Mouse (Mus musculus): ENCODE results near the gene Tbcel. TPM values are rescaled to one million over a fixed set of nuclear protein-coding genes. Genes with fewer than 3 reads are reported as not detected.

Gene Tbcel
- polyA plus RNA-seq, 1 experiment from 2014 or later, result 3.8 TPM

DNA sequence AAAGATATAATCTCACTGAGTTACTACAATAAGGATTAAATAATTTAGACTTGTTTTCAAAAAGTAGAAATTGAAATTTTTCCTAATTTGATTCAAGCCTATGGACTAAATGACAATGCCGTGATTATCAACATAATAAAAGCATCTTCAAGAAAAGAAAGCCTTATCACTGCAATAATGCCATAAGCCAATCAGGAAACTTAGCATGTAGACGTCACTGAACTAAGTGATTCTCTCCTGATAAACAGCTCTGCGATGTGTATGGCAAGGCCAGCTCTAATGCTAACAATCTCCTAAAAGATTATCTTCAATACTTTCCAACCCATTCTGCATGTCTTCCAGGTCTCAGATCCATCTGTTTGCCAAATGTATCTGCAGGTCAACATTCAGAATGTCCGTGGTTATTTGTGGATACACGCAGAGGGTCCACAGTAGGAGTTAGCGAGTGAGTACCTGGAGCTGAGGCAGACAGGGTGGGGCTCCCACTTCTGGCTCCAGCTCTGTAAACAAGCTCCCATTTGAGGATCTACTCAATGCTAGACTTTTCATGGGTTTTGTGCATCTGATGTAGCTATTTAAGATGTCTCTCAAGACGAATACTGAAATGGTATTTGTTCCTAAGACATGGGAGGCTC lies 44.9 kb downstream of the Tbcel start:
- H3K27ac ChIP-seq, result no peak overlapping the region
- no peak overlapping the region for H3K4me3 ChIP-seq
- H3K4me1 ChIP-seq, result peaks cover 18% of the 10 kb centered on the region
- H3K27me3 ChIP-seq, result no peaks in the 10 kb centered on the region
- ATAC-seq (ENCODE audit: insufficient number of reproducible peaks, low FRiP score, low TSS enrichment, low read depth), result no peak
- H3K9ac ChIP-seq, result no peak overlapping the region
- no peaks in the 10 kb centered on the region for H3K9me3 ChIP-seq
- WGBS, result 83% methylated on average over 7 of the region's 7 CpGs
- 0 out of 2 replicates have a peak, but pooled peaks cover 3% of the 10 kb centered on the region for H3K36me3 ChIP-seq
- H3K4me2 ChIP-seq, result no peak overlapping the region

GRCm38 (mm10) chr9:42461390-42462108 lies 46.1 kb downstream of the Tbcel start:
- Histone ChIP-seq H3K9ac (no peak overlapping the region), H3K9me3 (no peaks in the 10 kb centered on the region), H3K36me3 (0 out of 2 replicates have a peak, but pooled peaks cover 3% of the 10 kb centered on the region), H3K27me3 (no peaks in the 10 kb centered on the region), H3K4me3 (no peak overlapping the region), H3K4me2 (no peak overlapping the region), H3K4me1 (peaks cover 22% of the 10 kb centered on the region), H3K27ac (no peak overlapping the region)
- no peak for ATAC-seq (ENCODE audit: insufficient number of reproducible peaks, low FRiP score, low TSS enrichment, low read depth)
- 59% methylated on average over 11 of the region's 11 CpGs for WGBS

DNA sequence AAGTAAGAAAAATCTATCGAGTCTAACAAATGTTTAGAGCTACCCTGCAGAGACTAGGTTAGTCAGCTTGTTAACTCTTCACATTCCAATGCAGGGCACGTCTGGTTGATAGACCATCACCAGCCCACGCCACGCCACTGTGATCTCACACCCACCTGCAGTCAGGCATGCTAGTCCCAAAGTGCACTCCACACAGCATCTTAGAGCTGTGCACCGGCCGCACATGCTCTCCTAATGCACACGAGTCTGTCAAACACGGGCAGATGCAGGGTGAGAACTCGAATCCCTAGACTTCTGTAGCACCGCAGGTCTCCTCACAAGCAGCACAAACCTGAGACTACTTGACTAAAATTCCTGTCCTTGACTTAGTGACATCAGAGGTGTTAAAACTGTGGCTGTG lies 47.3 kb downstream of the Tbcel start:
- peaks cover 17% of the 10 kb centered on the region for H3K4me1 ChIP-seq
- H3K4me3 ChIP-seq, result no peak overlapping the region
- 84% methylated on average over 10 of the region's 10 CpGs for WGBS
- no peaks in the 10 kb centered on the region for H3K9me3 ChIP-seq
- ATAC-seq (ENCODE audit: insufficient number of reproducible peaks, low FRiP score, low TSS enrichment, low read depth), result no peak
- H3K27me3 ChIP-seq, result no peaks in the 10 kb centered on the region
- H3K27ac ChIP-seq, result no peak overlapping the region
- no peak overlapping the region for H3K4me2 ChIP-seq
- H3K9ac ChIP-seq, result no peak overlapping the region
- 0 out of 2 replicates have a peak, but pooled peaks cover 3% of the 10 kb centered on the region for H3K36me3 ChIP-seq

- H3K4me2 ChIP-seq, result no peak overlapping the region
- no peaks in the 10 kb centered on the region for H3K9me3 ChIP-seq
- H3K4me3 ChIP-seq, result no peak overlapping the region
- H3K27ac ChIP-seq, result no peak overlapping the region
- no peak overlapping the region for H3K9ac ChIP-seq
- H3K27me3 ChIP-seq, result no peaks in the 10 kb centered on the region
- 89% methylated on average over 6 of the region's 6 CpGs for WGBS
- 0 out of 2 replicates have a peak, but pooled peaks cover 3% of the 10 kb centered on the region for H3K36me3 ChIP-seq
- H3K4me1 ChIP-seq, result peaks cover 17% of the 10 kb centered on the region
- no peak for ATAC-seq (ENCODE audit: insufficient number of reproducible peaks, low FRiP score, low TSS enrichment, low read depth)
Observed at GRCm38 (mm10) chr9:42459736-42460135, 47.9 kb downstream of the Tbcel start.

GRCm38 (mm10) chr9:42458741-42459515 lies 48.7 kb downstream of the Tbcel start:
- no peak for ATAC-seq (ENCODE audit: insufficient number of reproducible peaks, low FRiP score, low TSS enrichment, low read depth)
- WGBS, result 70% methylated on average over 9 of the region's 9 CpGs
- H3K36me3 ChIP-seq, result 0 out of 2 replicates have a peak, but pooled peaks cover 3% of the 10 kb centered on the region
- H3K4me1 ChIP-seq, result peaks cover 17% of the 10 kb centered on the region
- no peak overlapping the region for H3K4me2 ChIP-seq
- no peak overlapping the region for H3K4me3 ChIP-seq
- no peaks in the 10 kb centered on the region for H3K9me3 ChIP-seq
- H3K9ac ChIP-seq, result no peak overlapping the region
- H3K27me3 ChIP-seq, result no peaks in the 10 kb centered on the region
- H3K27ac ChIP-seq, result no peak overlapping the region

GRCm38 (mm10) chr9:42457501-42457900 lies 50.1 kb downstream of the Tbcel start:
- H3K4me2 ChIP-seq, result no peak overlapping the region
- H3K9me3 ChIP-seq, result no peaks in the 10 kb centered on the region
- no peak overlapping the region for H3K9ac ChIP-seq
- H3K36me3 ChIP-seq, result 0 out of 2 replicates have a peak, but pooled peaks cover 3% of the 10 kb centered on the region
- no peak for ATAC-seq (ENCODE audit: insufficient number of reproducible peaks, low FRiP score, low TSS enrichment, low read depth)
- peaks cover 13% of the 10 kb centered on the region for H3K4me1 ChIP-seq
- 86% methylated on average over 8 of the region's 8 CpGs for WGBS
- H3K27me3 ChIP-seq, result no peaks in the 10 kb centered on the region
- no peak overlapping the region for H3K27ac ChIP-seq
- no peak overlapping the region for H3K4me3 ChIP-seq

DNA sequence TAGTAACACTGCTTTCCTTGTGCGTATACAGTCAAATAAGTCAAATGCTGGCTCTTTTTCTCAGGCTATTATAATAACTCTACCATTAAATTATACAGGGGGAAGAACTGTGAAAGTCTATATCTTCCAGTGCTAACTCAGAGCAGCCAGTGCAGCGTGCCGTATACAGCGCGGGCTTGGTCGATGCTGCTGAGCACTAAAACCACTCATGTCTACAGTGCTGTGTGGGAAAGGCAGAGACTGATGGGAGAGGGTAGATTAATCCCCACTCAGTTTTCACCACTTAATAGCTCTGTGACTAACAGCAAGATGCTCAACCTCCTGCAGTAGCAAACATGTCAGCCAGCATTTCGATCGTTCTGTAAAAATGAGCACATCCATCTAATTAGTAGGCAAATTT lies 53.2 kb downstream of the Tbcel start:
- 94% methylated on average over 8 of the region's 8 CpGs for WGBS
- Histone ChIP-seq H3K27ac (no peak overlapping the region), H3K4me1 (0 out of 2 replicates have a peak, but pooled peaks cover 3% of the 10 kb centered on the region), H3K36me3 (peaks cover 21% of the 10 kb centered on the region), H3K4me2 (no peak overlapping the region), H3K4me3 (no peak overlapping the region), H3K9me3 (no peaks in the 10 kb centered on the region), H3K9ac (no peak overlapping the region), H3K27me3 (no peaks in the 10 kb centered on the region)
- ATAC-seq (ENCODE audit: insufficient number of reproducible peaks, low FRiP score, low TSS enrichment, low read depth), result no peak

DNA sequence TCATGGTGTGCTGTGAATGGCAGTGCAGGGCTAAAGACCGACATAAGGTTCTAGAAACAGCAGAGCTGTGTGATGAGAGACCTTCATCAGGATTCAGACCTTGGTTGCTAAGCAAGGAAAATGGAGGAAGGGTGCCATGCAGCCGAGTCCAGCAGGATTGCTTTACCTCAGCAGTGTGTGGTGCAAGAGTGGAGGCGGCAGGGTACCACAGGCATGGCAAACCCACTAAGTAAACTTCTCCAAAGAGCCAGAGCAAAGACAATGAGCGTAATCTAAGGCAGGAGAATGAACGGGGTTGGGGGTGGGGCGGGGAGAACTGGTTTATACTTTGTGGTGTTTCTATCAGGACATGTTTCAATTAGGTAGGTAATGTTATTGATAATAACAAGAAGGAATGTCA lies 58.6 kb downstream of the Tbcel start:
- Histone ChIP-seq H3K4me2 (no peak overlapping the region), H3K9ac (no peak overlapping the region), H3K27me3 (no peaks in the 10 kb centered on the region), H3K27ac (no peak overlapping the region), H3K4me1 (no peaks in the 10 kb centered on the region), H3K9me3 (no peaks in the 10 kb centered on the region), H3K36me3 (peaks cover 52% of the 10 kb centered on the region), H3K4me3 (no peak overlapping the region)
- no peak for ATAC-seq (ENCODE audit: insufficient number of reproducible peaks, low FRiP score, low TSS enrichment, low read depth)
- WGBS, result 88% methylated on average over 6 of the region's 6 CpGs

DNA sequence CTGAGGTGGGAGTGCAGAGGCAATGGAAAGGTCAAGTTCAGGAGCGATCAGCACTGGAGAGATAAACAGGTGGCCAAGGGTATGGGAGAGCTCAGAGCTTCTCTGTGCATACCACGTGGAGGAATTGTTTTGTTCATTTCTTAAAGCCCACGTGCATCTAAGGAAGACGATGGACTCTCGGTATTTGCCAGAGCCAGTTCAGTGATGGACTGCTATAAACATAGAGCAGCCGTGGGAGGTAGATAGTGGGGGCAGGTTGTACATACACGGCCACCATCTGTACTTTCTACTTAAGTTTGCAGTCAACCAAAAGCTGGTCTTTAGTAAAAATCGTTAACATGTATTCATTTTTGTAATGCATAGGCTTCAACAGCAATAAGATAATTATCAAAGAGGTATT lies 65.5 kb downstream of the Tbcel start:
- Histone ChIP-seq H3K9ac (no peak overlapping the region), H3K27me3 (no peaks in the 10 kb centered on the region), H3K4me3 (no peak overlapping the region), H3K4me1 (no peaks in the 10 kb centered on the region; the same call in 1 of the 2 replicates), H3K4me2 (no peak overlapping the region), H3K27ac (no peak overlapping the region), H3K9me3 (no peaks in the 10 kb centered on the region), H3K36me3 (peaks cover 53% of the 10 kb centered on the region)
- no peak for ATAC-seq (ENCODE audit: insufficient number of reproducible peaks, low FRiP score, low TSS enrichment, low read depth)
- 90% methylated on average over 8 of the region's 8 CpGs for WGBS

GRCm38 (mm10) chr9:42441234-42441633 lies 66.4 kb downstream of the Tbcel start:
- no peaks in the 10 kb centered on the region for H3K9me3 ChIP-seq
- 97% methylated on average over 2 of the region's 2 CpGs for WGBS
- H3K4me1 ChIP-seq, result no peaks in the 10 kb centered on the region; the same call in 1 of the 2 replicates
- H3K36me3 ChIP-seq, result peaks cover 61% of the 10 kb centered on the region
- no peak overlapping the region for H3K27ac ChIP-seq
- H3K27me3 ChIP-seq, result no peaks in the 10 kb centered on the region
- no peak for ATAC-seq (ENCODE audit: insufficient number of reproducible peaks, low FRiP score, low TSS enrichment, low read depth)
- no peak overlapping the region for H3K4me3 ChIP-seq
- H3K4me2 ChIP-seq, result no peak overlapping the region
- no peak overlapping the region for H3K9ac ChIP-seq

- Histone ChIP-seq H3K4me2 (no peak overlapping the region), H3K9ac (no peak overlapping the region), H3K9me3 (no peaks in the 10 kb centered on the region), H3K4me1 (no peaks in the 10 kb centered on the region; the same call in 1 of the 2 replicates), H3K27ac (no peak overlapping the region), H3K36me3 (peaks cover 55% of the 10 kb centered on the region), H3K4me3 (no peak overlapping the region), H3K27me3 (no peaks in the 10 kb centered on the region)
- 70% methylated on average over 4 of the region's 4 CpGs for WGBS
- no peak for ATAC-seq (ENCODE audit: insufficient number of reproducible peaks, low FRiP score, low TSS enrichment, low read depth)
Observed at GRCm38 (mm10) chr9:42439446-42439845, 68.2 kb downstream of the Tbcel start.

- ATAC-seq (ENCODE audit: insufficient number of reproducible peaks, low FRiP score, low TSS enrichment, low read depth), result no peak
- Histone ChIP-seq H3K9me3 (no peaks in the 10 kb centered on the region), H3K36me3 (peaks cover 31% of the 10 kb centered on the region)
Observed at GRCm38 (mm10) chr9:42432155-42432554, 75.5 kb downstream of the Tbcel start.

More at GRCm38 (mm10) chr9:42432155-42432554, 75.5 kb downstream of the Tbcel start:
- 88% methylated on average over 2 of the region's 2 CpGs for WGBS
- Histone ChIP-seq H3K4me1 (no peaks in the 10 kb centered on the region; the same call in 1 of the 2 replicates), H3K27me3 (no peaks in the 10 kb centered on the region), H3K9ac (no peak overlapping the region), H3K27ac (no peak overlapping the region), H3K4me2 (no peak overlapping the region), H3K4me3 (no peak overlapping the region)

Measured in limb, embryonic 15.5 days (tissue).